Mouse (Mus musculus) ES-Bruce4 (cell line): ENCODE results near the gene Wee1. TPM values are rescaled to one million over a fixed set of nuclear protein-coding genes. Genes with fewer than 3 reads are reported as not detected.
"Not testable (repeated sequence)": the region's sequence is repeated elsewhere in the genome, so short reads cannot be mapped to it uniquely, and the experiment has no call there.

Experiments
- H3K27ac ChIP-seq: 2 replicates; pipeline ENCODE4 v1.5.1; 2012; ENCODE audit warnings: low read length, inconsistent platforms; ENCODE audit not compliant: insufficient read depth
- H3K27me3 ChIP-seq: 2 replicates; pipeline ENCODE4 v1.6.1; 2012; ENCODE audit warnings: mild to moderate bottlenecking, low read length, inconsistent platforms; ENCODE audit not compliant: control insufficient read depth, poor library complexity, insufficient read depth, severe bottlenecking
- H3K36me3 ChIP-seq: 2 replicates; pipeline ENCODE4 v1.6.1; 2012; ENCODE audit warnings: inconsistent platforms, mild to moderate bottlenecking, low read length, moderate library complexity; ENCODE audit not compliant: control insufficient read depth, poor library complexity, insufficient read depth, severe bottlenecking
- H3K4me1 ChIP-seq: one replicate; pipeline ENCODE4 v1.8.1; 2011; ENCODE audit warnings: low read length; ENCODE audit not compliant: control insufficient read depth, insufficient read depth
- H3K4me3 ChIP-seq: 2 replicates; pipeline ENCODE4 v1.5.1; 2011; ENCODE audit warnings: low read depth, mild to moderate bottlenecking, low read length
- H3K9ac ChIP-seq: 2 replicates; pipeline ENCODE4 v1.6.1; 2012; ENCODE audit warnings: low read depth, mild to moderate bottlenecking, inconsistent platforms; ENCODE audit not compliant: poor library complexity, severe bottlenecking
- H3K9me3 ChIP-seq: replicated peaks from 2 replicates; pipeline ENCODE4 v1.6.1; 2012; ENCODE audit warnings: mild to moderate bottlenecking, low read length, inconsistent platforms; ENCODE audit not compliant: control insufficient read depth, poor library complexity, insufficient read depth, severe bottlenecking
- CTCF ChIP-seq: IDR thresholded peaks from one replicate; pipeline ENCODE4 v1.8.1; 2011; ENCODE audit warnings: low read depth, low read length
- EP300 ChIP-seq: IDR thresholded peaks from 2 replicates; pipeline ENCODE4 v1.6.1; 2011; ENCODE audit warnings: low read depth, low read length; ENCODE audit not compliant: insufficient read depth
- POLR2A ChIP-seq: IDR thresholded peaks from one replicate; pipeline ENCODE4 v1.8.1; 2011; ENCODE audit warnings: low read length; ENCODE audit not compliant: insufficient read depth
- polyA plus RNA-seq: library from polyadenylated mRNA; stranded (reverse); fragments of >200 nt; gene quantifications from 2 replicates; pipeline ENCODE4 v1.2.4, GENCODE M21; 2011; ENCODE audit warnings: low read depth; ENCODE audit not compliant: missing spikeins, insufficient read depth, insufficient read length

The Wee1 gene
- polyA plus RNA-seq, 1 experiment, result 60.1 TPM

GRCm38 (mm10) chr7:110123844-110124555, 2.2 kb downstream of the Wee1 start:
- peak overlapping the region; percentile 39; the same call in 1 of the 2 replicates for H3K27ac ChIP-seq
- no peaks in the 10 kb centered on the region for H3K27me3 ChIP-seq
- H3K9ac ChIP-seq, result peak overlapping the region; percentile 88
- H3K4me1 ChIP-seq, result no peaks in the 10 kb centered on the region
- peaks cover 45% of the 10 kb centered on the region for H3K36me3 ChIP-seq
- H3K4me3 ChIP-seq, result peak overlapping the region; percentile 71
- TF ChIP-seq CTCF (no peak), EP300 (no peak), POLR2A (no peak)
- H3K9me3 ChIP-seq, result peaks cover 2% of the 10 kb centered on the region; the same call in 1 of the 2 replicates

GRCm38 (mm10) chr7:110128566-110128965, 6.7 kb downstream of the Wee1 start:
- H3K27ac ChIP-seq, result no peak overlapping the region
- H3K27me3 ChIP-seq, result no peaks in the 10 kb centered on the region
- H3K9me3 ChIP-seq, result peaks cover 2% of the 10 kb centered on the region; the same call in 1 of the 2 replicates
- no peak overlapping the region for H3K9ac ChIP-seq
- no peak overlapping the region for H3K4me3 ChIP-seq
- peaks cover 86% of the 10 kb centered on the region for H3K36me3 ChIP-seq
- TF ChIP-seq EP300 (no peak), CTCF (no peak)
- H3K4me1 ChIP-seq, result no peaks in the 10 kb centered on the region

- peaks cover 91% of the 10 kb centered on the region for H3K36me3 ChIP-seq
- not testable (repeated sequence) for H3K4me3 ChIP-seq, H3K4me1 ChIP-seq, H3K9ac ChIP-seq, H3K27ac ChIP-seq, H3K27me3 ChIP-seq, H3K9me3 ChIP-seq
Observed at GRCm38 (mm10) chr7:110132272-110132671, 10.4 kb downstream of the Wee1 start.

GRCm38 (mm10) chr7:110133988-110134387, 12.1 kb downstream of the Wee1 start:
- no peak for TF ChIP-seq EP300
- no peak for TF ChIP-seq CTCF
- no peak for TF ChIP-seq POLR2A
- Histone ChIP-seq H3K4me3 (no peak overlapping the region), H3K27me3 (no peaks in the 10 kb centered on the region), H3K4me1 (no peaks in the 10 kb centered on the region), H3K9me3 (no peaks in the 10 kb centered on the region), H3K36me3 (peaks cover 91% of the 10 kb centered on the region), H3K27ac (no peak overlapping the region), H3K9ac (no peak overlapping the region)

- H3K9ac ChIP-seq, result no peak overlapping the region
- H3K27ac ChIP-seq, result no peak overlapping the region
- TF ChIP-seq CTCF, result no peak
- no peak for TF ChIP-seq POLR2A
- TF ChIP-seq EP300, result no peak
- H3K4me3 ChIP-seq, result no peak overlapping the region
- no peaks in the 10 kb centered on the region for H3K4me1 ChIP-seq
- H3K27me3 ChIP-seq, result no peaks in the 10 kb centered on the region
- H3K9me3 ChIP-seq, result no peaks in the 10 kb centered on the region
- peaks cover 93% of the 10 kb centered on the region for H3K36me3 ChIP-seq
Observed at GRCm38 (mm10) chr7:110138538-110138937, 16.7 kb downstream of the Wee1 start.

GRCm38 (mm10) chr7:110143863-110144262, 22.0 kb downstream of the Wee1 start:
- H3K4me1 ChIP-seq, result no peaks in the 10 kb centered on the region
- no peak overlapping the region for H3K4me3 ChIP-seq
- H3K27ac ChIP-seq, result no peak overlapping the region
- H3K36me3 ChIP-seq, result peaks cover 54% of the 10 kb centered on the region
- H3K9me3 ChIP-seq, result no peaks in the 10 kb centered on the region
- no peaks in the 10 kb centered on the region for H3K27me3 ChIP-seq
- no peak overlapping the region for H3K9ac ChIP-seq
- no peak for TF ChIP-seq POLR2A
- no peak for TF ChIP-seq EP300
- no peak for TF ChIP-seq CTCF
